Mouse (Mus musculus) activated CD4-positive, CD25-positive, alpha-beta regulatory T cell, adult 4 months (primary cell): Measurements from ENCODE around the gene Mrgprg. TPM values are rescaled to one million over a fixed set of nuclear protein-coding genes. Genes with fewer than 3 reads are reported as not detected.
A peak's percentile ranks its signal among the peaks of the same experiment; 100 is the strongest.

ENCODE experiments used
- ATAC-seq: one replicate; pipeline ENCODE4 v1.8.0; 2017
- polyA plus RNA-seq, 2 experiments: library from polyadenylated mRNA; unstranded; fragments of 100-300 nt; shearing (Covaris generic); gene quantifications; one replicate each; pipeline ENCODE4 v1.2.1; 2017

The Mrgprg gene
- polyA plus RNA-seq, 2 experiments from 2014 or later, result not detected

DNA sequence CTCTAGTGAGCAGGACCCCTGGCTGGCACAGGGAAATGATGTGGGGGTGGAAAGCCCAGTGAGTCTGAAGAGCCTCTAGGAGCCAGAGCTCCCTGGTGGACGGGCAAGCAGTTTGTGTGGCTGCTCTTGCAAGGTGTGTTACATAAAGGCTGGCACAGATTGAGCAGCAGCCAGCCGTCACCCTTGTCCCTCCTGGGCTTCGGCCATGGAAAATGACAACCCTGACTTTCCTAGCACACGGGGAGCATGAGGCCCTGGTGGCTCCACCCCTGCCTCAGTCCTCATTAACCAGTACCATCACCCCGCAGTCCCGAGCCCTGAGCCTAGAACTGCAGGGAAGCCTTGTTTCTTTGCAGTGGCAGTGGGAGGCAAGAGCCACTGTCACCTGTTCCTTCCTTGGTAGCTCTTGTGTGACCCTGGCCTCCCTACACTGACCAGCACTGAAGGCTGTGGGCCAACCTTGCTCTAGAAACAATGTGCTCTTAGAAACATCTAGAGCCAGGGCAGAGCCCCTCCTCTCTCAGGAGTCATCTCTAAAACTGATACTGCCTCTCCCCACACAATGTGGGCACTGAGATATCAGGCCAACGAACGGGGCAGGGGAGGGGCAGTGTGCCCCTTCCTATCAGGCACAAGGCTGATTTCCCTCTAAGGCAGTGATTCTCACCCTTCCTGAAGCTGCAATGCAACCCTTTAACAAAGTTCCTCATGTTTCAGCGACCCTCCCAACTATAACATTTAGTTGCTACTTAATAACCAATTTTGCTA lies 11.3 kb downstream of the Mrgprg start:
- ATAC-seq, result no peak

DNA sequence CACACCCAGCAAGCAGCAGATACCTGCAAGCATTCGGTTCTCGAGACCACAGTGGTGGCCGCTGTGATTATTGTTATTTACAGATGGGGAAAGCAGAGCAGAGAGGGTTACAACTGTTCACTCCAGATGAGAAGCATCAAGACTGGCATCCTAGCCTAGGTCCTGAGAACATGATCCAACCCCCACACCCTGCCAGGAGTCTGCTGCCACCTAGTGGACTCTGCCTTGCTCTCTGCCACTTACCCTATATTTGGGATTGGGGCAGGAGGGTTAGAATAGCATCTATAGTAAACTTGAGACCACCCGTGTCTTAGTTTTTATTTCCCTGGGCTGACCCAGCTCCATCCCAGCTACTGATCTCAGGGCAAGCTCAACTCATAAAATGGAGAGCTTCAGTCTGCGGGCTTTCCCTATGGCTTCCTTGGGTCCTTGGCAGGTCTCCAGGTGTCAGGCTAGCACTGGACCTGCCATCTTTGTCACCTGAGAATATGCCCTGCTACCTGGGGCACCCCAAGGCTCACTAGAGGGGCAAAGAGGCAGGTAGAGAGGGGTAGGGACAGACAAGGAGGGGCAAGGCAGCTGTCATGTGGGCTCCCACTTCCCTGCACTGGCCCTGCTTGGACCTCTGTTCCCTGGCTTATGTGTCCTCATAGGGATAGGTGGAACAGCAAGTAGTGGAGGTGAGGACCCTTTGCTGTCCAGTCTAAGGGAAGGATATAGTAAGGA lies 12.6 kb downstream of the Mrgprg start:
- no peak for ATAC-seq

DNA sequence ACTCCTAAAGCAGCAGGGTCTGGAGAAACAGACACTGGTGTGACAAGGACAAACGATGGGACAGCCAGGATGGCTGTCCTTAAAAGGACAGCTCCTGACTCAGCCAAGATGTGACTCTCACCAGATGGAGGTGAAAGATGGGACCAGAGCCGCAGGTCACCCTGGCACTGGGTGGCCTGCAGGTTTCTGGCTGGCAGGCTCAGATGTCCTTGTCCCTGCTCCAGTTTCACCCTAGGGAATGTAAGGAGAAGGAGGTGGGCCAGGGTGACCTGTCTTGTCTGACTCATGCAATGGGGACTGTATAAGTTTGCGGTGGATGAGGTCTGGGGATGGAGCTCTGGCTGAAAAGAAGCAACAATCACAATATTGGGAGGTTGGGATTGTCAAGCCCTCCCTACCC lies 14.2 kb downstream of the Mrgprg start:
- no peak for ATAC-seq

DNA sequence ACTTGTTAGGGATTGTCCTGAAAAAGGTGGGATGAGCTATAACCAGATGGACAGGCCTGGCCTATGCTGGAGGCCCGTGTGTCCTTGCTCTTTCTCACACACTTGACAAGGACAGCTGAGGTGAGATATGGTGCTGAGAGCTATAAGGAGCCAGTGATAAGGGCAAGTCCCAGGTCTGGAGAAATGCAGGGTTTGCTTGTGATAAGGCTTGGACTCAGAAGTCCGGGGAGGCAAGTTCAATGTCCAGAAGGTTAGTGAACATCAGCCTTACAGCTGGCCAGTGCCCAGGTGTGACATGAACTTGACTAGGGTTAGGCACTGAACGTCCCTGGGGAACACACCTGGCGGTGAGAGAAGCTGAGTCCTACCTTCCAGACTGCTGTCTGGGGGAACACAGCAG lies 14.7 kb downstream of the Mrgprg start:
- ATAC-seq, result no peak

DNA sequence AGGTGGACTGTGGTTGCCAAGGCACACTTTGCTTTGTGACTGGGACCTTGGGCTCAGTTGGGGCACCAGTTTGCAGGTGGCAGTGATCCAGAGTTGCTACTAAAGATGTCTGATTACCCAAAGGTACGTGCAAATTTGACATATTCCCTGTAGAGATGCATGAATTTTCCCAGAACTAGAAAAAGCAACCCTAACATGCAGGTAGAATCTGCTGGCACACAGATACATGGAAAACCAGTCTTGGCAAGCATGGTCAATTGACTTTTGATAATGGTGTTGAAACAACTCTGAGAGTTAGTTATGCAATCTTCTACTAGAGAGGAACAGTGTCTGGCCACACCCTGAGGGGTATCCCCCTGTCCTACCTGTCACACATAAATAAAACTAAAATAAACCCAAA lies 15.4 kb downstream of the Mrgprg start:
- ATAC-seq, result no peak

DNA sequence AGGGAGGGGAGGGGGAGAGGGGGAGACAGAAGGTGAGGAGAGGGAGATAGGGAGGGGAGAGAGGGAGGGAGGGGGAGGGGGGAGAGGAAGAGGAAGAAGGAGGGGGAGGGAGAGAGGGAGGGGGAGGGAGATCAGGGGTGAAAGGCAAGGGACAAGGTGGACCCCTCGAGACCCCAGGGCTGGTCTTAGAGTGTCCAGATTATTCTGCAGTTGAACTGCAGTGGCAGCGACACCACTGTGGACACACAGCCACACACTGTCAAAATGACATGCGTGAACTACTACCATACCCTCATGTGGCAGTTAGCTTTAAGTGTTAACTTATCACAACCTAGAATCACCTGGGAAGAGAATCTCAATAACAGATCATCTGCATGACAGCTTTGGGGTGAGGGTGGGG lies 17.7 kb downstream of the Mrgprg start:
- no peak for ATAC-seq

DNA sequence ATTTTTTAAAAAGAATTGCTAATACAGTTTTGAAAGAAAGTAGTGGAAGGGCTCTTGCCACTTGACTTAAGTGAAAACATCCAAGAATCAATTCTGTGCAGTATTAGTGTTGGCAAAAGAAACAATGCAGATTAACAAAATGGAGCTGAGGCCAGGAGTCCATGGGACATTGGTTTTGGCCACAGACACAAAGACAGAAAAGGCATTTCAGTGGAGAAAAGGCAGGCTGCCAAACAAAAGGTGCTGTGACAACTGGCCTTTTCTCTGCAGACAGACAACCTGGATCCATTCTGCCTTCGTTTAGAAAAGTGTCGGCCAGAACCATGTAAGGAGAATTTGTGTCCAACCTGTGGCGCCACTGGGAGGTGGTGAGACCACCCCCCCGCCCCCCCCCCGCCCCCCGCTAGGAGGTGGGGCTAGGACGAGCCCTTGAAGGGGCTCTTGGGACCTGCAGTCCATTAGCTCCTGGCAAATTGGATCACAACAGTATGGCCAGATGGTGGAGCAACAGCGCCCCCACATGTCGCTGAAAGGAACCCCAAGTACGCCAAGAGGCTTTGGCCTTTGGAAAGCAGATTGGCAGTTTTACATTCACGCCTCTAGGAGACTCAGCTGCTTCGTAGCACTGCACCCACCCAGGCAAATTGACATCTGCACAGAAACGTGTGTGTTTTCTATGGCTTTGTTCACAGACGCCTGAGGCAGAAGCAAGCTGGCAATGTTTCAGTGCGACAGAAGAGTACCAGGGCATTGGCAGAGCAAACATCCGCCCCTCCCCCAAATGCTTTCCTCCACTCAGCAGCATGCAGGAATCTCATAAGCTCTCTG lies 18.5 kb downstream of the Mrgprg start:
- peak; percentile 90 for ATAC-seq

DNA sequence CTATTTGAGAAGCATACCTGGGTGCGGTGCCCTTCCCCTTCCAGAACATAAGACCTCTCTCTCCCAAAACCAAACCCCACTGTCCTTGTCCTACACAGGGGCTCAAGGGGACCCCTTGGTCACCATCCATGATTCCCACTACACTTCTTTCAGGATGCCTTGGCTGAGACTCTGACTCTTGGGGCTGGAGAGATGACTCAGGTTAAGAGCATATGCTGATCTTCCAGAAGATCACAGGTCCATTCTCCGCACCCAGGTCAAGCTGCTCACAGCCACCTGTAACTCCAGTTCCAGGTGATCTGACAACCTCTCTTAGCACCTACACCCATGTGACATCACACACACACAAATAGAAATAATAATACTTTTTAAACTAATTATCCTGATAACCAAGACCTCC lies 26.1 kb downstream of the Mrgprg start:
- ATAC-seq, result no peak

DNA sequence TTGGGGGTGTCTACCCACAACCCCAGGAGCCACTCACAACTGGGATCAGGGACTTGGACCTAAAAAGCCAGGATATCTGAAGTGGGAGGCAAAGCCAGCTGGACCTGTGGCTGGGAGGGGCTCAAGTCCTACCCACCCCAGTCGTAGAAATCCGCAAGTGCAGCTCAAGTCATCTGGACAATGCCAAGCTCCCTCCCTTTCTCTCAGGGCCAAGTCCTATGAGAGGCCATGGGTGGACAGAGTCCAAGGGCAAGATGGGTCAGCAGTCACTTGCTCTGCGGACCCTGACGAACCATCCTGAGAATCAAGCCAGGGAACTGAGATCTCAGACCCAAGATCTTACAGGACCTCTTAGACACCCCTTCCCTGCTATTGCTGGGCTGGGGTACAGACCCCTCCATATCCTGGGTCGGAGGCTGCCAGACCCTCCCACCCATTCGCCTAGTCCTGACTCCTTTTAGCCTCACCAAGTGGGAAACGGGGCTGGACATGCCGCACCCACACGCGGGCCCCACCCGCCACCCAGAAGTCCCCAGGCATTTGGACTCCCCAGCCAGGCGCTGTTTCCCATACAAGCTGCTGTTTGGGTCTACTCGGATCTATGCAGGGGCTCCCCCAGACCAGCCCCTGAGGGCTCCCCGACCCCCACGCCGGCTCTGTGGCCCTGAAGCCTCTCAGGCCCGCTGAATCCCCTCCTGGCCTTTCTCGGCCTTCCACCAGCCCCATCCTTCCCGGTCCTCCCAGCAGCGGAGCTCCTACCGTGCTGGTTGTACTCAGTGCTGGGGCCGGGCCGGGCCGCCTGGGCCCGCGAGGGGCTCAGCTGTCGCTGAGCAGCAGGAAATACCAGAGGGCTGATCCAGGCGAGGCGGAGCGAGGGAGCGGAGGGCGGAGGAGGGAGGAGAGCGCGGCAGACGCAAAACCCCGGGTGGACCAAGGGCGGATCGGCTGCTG lies 27.0 kb downstream of the Mrgprg start:
- ATAC-seq, result peak; percentile 92

DNA sequence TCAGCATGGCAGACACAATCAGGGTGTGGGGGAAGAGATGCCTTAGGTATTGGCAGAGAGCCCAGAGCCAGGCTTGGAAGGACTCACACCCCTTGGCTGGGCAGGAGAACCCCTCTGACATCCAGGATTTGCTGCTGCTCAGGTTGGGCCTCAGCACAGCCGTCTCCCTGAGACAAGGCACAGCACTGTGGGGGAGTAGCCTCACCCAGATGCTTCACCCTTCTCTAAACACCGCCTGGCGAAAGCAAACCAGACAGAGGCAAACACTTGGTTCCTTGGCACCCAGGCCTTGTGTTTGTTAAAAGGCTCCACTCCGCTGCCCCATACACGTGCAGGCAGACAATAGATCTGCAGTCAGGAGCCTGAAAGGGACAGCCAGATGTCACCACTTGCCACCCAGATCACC lies 28.2 kb downstream of the Mrgprg start:
- ATAC-seq, result no peak

DNA sequence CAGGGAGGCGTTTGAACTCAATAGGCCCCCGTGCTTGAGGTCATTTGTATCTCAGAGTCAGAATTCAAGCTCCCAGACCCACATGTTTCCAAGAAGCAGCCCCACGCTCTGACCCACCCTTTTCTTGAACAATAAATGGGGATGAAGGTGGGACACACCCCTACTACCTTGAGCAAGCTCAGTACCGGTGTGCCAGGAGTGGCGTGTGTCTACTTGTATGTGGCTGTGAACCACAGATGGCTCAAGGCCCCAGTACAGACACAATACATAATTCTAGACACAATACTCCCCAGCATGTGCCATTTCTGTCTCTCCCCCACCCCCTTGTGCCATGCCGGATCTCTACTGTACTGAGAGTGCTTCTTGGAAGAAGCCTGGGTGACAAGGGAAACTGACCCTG lies 28.6 kb downstream of the Mrgprg start:
- ATAC-seq, result no peak

DNA sequence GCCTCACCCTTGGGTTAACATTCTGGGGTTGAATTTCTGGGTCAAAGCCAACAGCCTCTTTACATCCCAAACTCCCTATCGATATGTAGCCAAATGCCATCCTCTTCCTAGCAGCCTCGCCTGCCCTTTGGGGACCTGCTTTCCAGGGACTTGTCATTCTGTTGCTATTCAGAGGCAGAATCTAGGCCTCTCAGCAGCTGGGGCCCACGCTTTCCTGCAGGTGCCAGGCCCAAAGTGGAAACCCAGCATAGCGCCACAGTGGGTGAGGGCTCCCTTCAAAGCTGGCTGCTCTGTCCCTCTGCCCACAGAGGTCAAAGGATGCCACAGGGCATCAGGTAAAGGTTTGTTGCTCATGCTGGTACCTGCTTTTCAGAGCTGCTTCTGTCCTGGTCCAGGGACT lies 33.0 kb downstream of the Mrgprg start:
- ATAC-seq, result no peak

DNA sequence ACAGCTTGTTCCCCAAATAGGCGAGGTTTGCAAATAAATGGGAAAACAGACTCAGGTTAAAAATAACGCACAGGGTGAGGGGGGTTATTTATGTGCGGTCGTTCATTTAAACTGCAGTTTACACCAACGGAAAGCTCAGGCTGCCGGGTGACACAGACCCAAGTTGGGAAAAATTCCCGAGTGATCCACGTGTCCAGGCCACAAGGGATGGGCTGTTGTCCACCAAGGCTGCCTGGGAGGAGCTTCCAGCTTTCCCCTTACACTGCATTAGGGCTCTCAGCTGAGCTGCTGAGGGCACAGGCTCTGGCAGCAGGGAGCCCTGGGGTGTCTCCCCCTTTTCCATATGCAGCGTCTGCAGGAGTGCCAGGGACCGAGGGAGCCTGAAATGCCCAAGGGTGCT lies 36.9 kb downstream of the Mrgprg start:
- ATAC-seq, result no peak

DNA sequence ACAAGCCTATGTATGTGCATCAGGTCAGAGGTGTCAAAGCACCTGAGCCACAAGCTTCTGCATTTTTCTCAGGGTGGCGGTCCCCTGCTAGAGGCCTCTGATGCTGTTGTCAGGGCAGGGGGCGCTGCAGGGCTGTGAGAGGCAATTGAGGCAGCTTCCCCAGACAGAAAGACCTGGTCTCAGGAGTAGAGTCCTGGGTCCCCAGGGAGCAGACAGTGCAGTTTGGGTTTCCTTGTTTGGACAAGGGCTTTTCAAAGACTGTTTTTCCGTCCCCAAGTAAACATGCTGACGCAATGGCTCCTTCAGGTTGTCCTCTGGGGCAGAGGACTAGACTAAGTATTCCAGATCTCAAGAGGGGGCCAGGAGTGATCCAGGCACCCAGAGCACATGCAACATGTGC lies 40.4 kb downstream of the Mrgprg start:
- ATAC-seq, result no peak

DNA sequence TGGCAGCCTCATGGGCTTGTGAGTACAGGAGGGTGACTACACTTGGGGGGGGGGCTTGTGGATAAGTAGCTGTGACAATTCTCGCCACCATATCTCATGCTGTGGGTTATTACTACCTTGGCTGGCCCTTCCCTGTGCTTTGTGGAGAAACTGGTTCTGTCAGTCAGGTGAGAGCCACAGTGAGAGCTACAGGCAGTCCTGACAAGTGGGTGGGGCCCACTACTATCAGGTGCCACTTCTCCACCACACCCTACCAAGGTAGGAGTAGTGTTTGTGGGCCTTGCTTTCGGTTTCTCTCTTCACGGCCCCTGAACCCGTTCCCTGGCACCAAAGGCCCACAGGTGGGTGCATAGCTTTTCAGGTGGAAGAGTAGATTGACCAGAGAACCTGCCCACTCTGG lies 43.0 kb downstream of the Mrgprg start:
- peak; percentile 23 for ATAC-seq

DNA sequence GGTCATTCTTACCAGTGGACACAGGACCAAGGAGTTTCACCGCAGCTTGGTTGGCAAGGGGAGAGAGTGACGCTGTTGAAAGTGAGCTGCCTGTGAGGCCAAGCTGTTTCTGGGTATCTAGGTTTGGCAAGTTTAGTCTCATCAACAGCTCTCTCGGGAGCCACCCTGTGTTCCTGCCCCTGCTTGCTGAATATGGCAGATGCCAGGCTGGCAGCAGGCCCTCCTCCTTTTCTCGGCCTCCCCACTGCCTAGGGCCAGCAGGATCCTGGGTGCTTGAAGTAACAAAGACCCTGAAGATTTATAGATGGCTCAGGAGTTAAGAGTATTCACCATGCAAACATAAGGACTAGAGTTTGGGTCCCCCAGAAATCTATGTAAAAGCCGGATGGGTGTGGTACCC lies 44.1 kb downstream of the Mrgprg start:
- no peak for ATAC-seq

DNA sequence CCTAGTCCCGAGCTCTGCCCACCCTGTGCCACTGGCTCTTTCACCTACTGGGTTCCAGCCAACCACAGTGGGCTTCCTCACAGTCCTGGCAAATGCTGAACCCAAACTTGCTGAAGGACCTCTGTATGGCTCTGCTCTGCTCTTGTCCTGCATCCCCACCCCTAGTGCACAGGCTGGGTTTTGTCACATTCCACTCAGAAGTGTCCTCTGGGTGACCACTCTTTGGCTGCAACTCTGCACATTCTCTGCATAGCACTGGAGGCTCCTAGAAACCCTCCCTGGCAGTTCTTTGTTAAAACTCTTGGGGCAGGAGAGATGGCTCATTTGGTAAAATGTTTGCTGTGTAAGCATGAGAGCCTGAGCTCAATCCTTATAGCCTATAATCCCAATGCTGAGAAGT lies 49.0 kb downstream of the Mrgprg start:
- ATAC-seq, result no peak

Other genes with a start within 250 kb of the Mrgprg start
- 100 to 1,000 TPM; 246 to 261 TPM for gene Nap1l4, start 217.9 kb downstream of the Mrgprg start, polyA plus RNA-seq
- 10 to 100 TPM; 26.1 to 30.4 TPM for gene Cars, start 166.9 kb downstream of the Mrgprg start, polyA plus RNA-seq
- 100 to 1,000 TPM in 1 of 2 experiments, 10 to 100 TPM in 1; 96.1 to 107 TPM for gene Tnfrsf26, start 138.3 kb downstream of the Mrgprg start, polyA plus RNA-seq
- 10 to 100 TPM; 14.7 to 16.2 TPM for gene Tnfrsf22, start 117.3 kb downstream of the Mrgprg start, polyA plus RNA-seq
- 1 to 10 TPM; 2.1 to 3.3 TPM for gene Tnfrsf23, start 81.1 kb downstream of the Mrgprg start, polyA plus RNA-seq
- 10 to 100 TPM; 18.3 to 29.2 TPM for gene Osbpl5, start 10.0 kb downstream of the Mrgprg start, polyA plus RNA-seq
- 1 to 10 TPM; 4.8 to 4.9 TPM for gene Mrgpre, start 17.5 kb upstream of the Mrgprg start, polyA plus RNA-seq
- gene Nadsyn1, start 55.9 kb upstream of the Mrgprg start, polyA plus RNA-seq, result 10 to 100 TPM; 13.7 to 16.0 TPM
- gene Dhcr7, start 56.2 kb upstream of the Mrgprg start, polyA plus RNA-seq, result 10 to 100 TPM; 42.4 to 42.9 TPM
- under 1 TPM in 1 of 2 experiments, not detected in 1; 0.48 TPM for gene Gm498, start 99.8 kb upstream of the Mrgprg start, polyA plus RNA-seq
- under 1 TPM in 1 of 2 experiments, not detected in 1; 0.11 TPM for gene Shank2, start 234.9 kb upstream of the Mrgprg start, polyA plus RNA-seq